Mouse (Mus musculus) thymus, postnatal 10 days (tissue): ENCODE data around the gene Psmd8.
A peak's percentile ranks its signal among the peaks of the same experiment; 100 is the strongest.
"Not testable (repeated sequence)": the region's sequence is repeated elsewhere in the genome, so short reads cannot be mapped to it uniquely, and the experiment has no call there.

Experiments used
- DNase-seq, 2 experiments: peaks; one replicate each; pipeline ENCODE4 v3.0.0; 2021; ENCODE audit warnings: low spot score in 2 of 2

Gene Psmd8

DNA sequence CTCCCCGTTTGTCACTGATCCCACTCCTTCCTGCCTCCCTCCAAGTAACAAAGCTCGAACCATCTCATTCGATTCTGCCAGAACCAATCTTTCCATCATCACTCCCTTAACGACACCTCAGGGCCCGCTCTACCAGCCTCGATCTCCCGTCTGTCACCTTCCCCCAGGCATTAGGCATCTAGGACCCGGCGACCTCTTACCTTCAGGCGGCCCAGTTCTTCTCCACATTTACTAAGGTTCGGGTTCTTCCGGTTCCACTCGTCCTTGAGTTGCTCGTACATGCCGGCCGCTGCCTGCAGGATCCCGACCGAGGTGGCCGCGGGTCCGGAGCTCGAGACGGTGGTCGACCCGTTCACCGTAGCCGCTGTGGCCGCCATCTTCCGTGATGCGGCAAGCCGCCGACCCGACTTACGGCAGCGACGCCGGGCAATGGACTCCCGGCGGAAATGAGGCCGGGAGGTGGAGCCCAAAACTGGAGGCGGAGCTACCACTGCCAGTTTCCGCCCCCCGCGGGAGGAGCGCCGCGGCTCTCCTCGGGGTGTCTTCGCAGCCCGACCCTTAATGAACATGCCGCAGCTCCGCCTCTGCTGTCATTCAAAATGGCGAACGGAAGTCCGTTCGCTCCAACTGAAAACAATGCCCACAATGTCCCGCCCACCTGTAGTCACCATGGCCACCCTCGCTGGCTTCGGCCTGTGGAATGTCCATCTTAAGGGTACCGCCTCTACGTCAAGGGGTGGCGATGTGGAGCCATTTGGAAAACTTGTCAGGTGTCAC, at the start of gene Psmd8:
Gene Psmd8 (minus strand): TSS at position 625 of the 777 bp plus-strand sequence.
- peak; percentile 95 for DNase-seq

DNA sequence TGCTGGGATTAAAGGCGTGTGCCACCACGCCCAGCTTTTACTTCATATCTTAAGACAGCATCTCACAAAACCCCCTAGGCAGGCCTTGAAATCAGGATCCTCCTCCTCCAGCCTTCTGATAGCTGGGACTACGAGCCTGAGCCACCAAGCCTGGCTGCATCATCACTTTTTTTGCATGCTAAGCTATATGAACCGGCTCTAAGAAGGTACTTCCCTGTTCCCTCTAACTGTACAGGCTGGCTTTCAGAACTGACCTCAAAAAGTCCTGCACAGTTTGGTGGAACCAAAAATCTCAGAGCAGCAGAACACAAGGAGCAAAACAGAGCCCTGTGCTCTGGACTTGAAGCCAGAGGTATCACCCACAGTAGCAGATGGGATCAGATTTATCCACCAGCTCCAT, 47.7 kb upstream of the Psmd8 start:
- no peak for DNase-seq

GRCm38 (mm10) chr7:29225520-29225919, 45.0 kb upstream of the Psmd8 start:
- DNase-seq: no peak

DNA sequence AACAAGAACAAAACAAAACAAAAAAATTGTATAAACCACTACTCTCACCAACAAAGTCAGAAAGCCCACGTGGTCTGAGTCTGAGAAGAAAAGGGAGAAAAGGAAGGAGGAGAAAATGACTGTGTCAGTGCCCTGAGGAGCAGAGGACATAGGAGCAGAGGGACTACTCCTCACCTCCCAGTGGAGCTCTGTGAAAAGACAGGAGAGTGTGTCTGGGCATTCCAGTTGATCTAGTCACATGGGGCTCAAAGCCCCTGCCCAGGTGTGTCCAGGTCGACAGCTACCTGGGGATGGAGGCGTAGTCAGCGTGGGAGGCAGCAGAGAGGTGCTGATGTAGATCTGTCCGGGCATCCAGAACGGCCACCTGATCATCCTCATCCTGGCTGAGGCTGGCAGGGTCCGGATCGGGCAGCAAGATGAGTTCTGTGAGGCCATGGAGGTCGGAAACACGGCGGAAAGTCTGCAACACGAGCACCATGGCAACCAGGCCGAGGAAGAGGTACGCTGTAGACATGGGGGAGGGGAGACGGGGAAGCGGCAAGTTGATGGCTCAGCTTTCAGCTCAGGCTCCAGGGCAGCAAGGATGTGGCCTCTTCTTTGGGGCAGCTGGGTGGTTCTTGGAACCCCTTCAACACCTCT, 44.4 kb upstream of the Psmd8 start:
- no peak for DNase-seq

GRCm38 (mm10) chr7:29214846-29215245, 34.3 kb upstream of the Psmd8 start:
- no peak for DNase-seq

- no peak for DNase-seq
Measured at GRCm38 (mm10) chr7:29214236-29214635, 33.7 kb upstream of the Psmd8 start.

GRCm38 (mm10) chr7:29213675-29214082, 33.2 kb upstream of the Psmd8 start, which contains the start of gene Catsperg1:
Gene Catsperg1, minus strand, starts transcription at chr7:29214035.
- DNase-seq: no peak

DNA sequence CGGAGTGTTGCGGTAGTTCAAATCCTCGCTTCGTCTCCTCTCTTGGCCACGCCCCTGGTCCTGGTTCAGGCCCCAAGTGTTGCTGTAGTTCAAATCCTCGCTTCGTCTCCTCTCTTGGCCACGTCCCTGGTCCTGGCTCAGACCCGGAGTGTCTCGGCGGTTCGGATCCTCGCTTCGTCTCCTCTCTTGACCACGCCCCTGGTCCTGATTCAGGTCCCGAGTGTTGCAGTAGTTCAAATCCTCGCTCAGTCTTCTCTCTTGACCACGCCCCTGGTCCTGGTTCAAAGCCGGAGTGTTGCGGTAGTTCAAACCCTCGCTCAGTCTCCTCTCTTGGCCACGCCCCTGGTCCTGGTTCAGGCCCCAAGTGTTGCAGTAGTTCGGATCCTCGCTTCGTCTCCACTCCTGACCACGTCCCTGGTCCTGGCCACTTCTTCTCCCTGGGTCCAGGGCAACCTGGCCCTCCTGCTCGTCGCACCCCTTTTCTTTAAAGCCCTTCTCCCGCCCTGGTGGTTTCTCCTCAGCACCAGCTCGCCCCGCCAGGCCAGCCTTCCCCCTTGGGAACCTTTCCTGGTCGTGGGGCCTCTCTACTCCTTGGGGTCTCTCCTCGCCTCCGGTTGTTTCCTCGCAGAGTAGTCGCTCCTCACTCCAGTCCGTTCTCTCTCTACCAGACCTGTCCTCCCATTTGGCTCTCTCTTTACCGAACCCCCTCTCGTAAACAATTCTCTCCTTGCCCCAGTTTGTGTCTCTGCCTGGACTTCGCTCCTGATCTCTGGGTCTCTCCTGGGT, 32.5 kb upstream of the Psmd8 start:
- not testable (repeated sequence) for DNase-seq

DNA sequence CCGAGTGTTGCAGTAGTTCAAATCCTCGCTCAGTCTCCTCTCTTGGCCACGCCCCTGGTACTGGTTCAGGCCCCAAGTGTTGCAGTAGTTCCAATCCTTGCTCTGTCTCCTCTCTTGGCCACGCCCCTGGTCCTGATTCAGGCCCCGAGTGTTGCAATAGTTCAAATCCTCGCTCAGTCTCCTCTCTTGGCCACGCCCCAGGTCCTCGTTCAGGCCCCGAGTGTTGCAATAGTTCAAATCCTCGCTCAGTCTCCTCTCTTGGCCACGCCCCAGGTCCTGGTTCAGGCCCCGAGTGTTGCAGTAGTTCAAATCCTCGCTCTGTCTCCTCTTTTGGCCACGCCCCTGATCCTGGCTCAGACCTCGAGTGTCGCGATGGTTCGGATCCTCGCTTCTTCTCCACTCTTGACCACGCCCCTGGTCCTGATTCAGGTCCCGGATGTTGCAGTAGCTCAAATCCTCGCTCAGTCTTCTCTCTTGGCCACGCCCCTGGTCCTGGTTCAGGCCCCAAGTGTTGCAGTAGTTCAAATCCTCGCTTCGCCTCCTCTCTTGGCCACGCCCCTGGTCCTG, 31.8 kb upstream of the Psmd8 start:
- DNase-seq: no peak

GRCm38 (mm10) chr7:29211415-29212198, 31.1 kb upstream of the Psmd8 start:
- peak; percentile 74 to 80 for DNase-seq

GRCm38 (mm10) chr7:29211013-29211412, 30.5 kb upstream of the Psmd8 start:
- DNase-seq: not testable (repeated sequence)

- DNase-seq: no peak
Measured at GRCm38 (mm10) chr7:29202577-29202976, 22.1 kb upstream of the Psmd8 start.

GRCm38 (mm10) chr7:29194230-29194629, 13.7 kb upstream of the Psmd8 start:
- DNase-seq: not testable (repeated sequence)

DNA sequence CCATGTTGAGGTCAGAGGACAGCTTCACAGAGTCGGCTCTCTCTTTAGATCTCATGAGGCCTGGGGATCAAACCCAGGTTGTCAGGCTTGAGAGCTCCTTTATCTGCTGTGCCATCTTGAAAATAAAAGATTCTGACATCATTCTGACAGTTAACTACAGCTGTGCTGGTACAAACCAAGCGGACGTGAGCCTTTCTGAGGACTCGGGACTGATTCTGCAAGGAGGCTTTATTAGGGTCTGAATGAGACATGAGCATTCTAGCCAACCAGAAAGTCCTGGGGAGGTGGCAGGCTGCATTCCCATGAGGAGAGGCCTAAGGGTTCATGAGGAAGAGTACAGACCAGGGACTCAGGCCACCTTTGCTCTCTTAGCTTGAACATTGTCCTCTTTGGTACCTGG, 822 bp upstream of the Psmd8 start:
- not testable (repeated sequence) for DNase-seq

DNA sequence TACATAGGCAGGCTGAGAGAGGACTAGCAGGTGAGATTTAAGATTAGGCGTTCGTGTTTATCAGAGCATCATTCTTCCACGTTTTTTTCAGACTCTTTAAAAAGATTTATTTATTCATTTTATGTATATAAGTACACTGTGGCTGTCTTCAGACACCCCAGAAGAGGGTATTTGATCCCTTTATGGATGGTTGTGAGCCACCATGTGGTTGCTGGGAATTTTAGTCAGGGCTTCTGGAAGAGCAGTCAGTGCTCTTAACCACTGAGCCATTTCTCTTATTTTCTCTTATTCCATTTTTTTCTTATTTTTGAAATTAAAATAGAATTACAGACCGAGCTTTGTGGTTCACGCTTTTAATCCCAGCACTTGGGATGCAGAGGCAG, 344 bp upstream of the Psmd8 start:
- DNase-seq: no peak

- DNase-seq: no peak
Measured at GRCm38 (mm10) chr7:29179323-29179722, 1.2 kb downstream of the Psmd8 start.

GRCm38 (mm10) chr7:29178106-29178505, 2.4 kb downstream of the Psmd8 start:
- DNase-seq: peak in 1 of 2 experiments; percentile 28

DNA sequence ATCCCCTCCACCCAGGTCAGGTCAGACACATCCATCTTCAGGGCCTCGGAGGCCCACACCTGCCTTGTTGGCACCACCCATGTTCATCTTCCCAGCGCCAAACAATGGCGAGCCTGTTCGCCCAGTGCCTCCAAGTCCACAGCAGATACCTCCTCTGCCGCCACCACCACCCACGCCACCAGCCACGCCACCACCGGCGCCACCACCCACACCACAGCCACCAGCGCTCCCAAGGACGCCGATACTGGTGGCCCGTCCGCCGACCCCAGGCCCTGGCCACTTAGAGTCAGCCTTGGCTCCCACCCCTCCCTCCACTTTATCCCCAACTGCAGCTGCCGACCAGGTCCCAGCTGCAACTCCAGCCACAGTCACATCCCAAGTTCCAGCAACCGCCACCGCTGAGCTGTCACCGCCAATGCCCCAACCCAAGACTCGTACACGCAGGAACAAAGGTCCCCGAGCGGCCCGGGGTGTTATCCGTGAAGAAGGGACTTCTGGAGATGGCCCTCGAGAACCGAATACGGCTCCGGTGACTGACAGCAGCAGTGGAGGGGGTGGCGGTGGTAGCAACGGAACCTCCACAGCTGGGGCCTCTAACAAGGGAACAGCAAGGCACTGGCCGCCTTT, 8.0 kb downstream of the Psmd8 start:
- no peak for DNase-seq

GRCm38 (mm10) chr7:29171562-29172097, 8.9 kb downstream of the Psmd8 start:
- DNase-seq: no peak

GRCm38 (mm10) chr7:29170755-29171561, 9.5 kb downstream of the Psmd8 start:
- no peak for DNase-seq
